Mouse (Mus musculus): ENCODE measurements at regions not wholly inside any gene's neighbourhood (a gene's known extent, or its start where the extent isn't known, plus 50 kb on each side); places are given as distances from the start of the nearest gene placed in this dataset.

GRCm38 (mm10) chr17:88197381-88197780 is 132.3 kb upstream of the Fbxo11 start:
- TF ChIP-seq EP300 (IDR thresholded peaks at IDR 0.05; ENCODE audit: insufficient read depth, low read depth, low read length) = no peak
- no peak for TF ChIP-seq CTCF (IDR thresholded peaks at IDR 0.05)
